Mouse (Mus musculus): ENCODE data around the gene Msh3. TPM values are rescaled to one million over a fixed set of nuclear protein-coding genes. Genes with fewer than 3 reads are reported as not detected.
"Not testable (repeated sequence)": the region's sequence is repeated elsewhere in the genome, so short reads cannot be mapped to it uniquely, and the experiment has no call there.

The Msh3 gene
- polyA plus RNA-seq, 1 experiment from 2014 or later: 47.3 TPM

DNA sequence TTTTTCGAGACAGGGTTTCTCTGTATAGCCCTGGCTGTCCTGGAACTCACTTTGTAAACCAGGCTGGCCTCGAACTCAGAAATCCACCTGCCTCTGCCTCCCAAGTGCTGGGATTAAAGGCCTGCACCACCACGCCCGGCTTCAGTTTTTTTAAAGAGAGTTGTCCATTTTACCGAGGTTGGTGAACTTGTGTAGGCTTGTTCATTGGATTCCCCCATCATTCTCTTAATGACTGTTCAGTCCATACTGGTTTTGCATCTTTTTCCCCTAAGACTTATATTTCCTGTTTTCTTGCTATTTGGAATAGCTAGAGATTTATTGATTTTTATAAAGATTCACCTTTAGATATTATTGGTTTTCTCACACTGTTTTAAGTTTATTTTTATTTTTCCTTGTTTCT lies 161.0 kb downstream of the Msh3 start:
- 88% methylated on average over 5 of the region's 5 CpGs for WGBS
- H3K36me3 ChIP-seq (ENCODE audit: control insufficient read depth, insufficient read depth, low read length); H3K4me2 ChIP-seq (ENCODE audit: low read depth, severe bottlenecking); H3K9me3 ChIP-seq (ENCODE audit: control insufficient read depth, low read length); H3K4me1 ChIP-seq (ENCODE audit: control insufficient read depth, insufficient read depth, low read length); ATAC-seq (ENCODE audit: insufficient number of reproducible peaks, low FRiP score, low TSS enrichment, low read depth); H3K27ac ChIP-seq (replicated peaks; ENCODE audit: low read depth, low read length); H3K9ac ChIP-seq (ENCODE audit: low read length); H3K4me3 ChIP-seq (ENCODE audit: low read depth, low read length); DNase-seq (ENCODE audit: low spot score); H3K27me3 ChIP-seq (ENCODE audit: control insufficient read depth, insufficient read depth, low read length): not testable (repeated sequence)

DNA sequence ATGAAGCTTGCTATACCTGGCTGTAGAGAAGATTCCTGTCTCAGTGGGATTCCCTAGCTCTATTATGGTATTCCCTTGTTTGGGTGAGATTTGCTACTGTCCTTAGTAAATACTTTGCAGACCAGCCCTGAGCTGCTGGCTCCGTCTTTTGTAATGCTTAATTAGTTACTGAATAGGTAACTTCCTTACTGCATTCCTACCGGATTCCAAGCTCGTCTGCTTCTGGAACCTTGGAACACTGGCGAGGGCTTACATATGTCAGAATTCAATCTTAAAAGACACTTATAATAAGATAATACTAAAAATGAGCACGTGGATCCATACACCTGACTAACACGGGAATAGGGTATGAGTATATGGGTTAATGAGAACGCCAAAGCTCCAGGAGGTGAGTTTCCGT lies 182.1 kb downstream of the Msh3 start:
- WGBS: 86% methylated on average over 8 of the region's 8 CpGs
- not testable (repeated sequence) for H3K4me3 ChIP-seq (ENCODE audit: low read depth, low read length); H3K9me3 ChIP-seq (ENCODE audit: control insufficient read depth, low read length); H3K36me3 ChIP-seq (ENCODE audit: control insufficient read depth, insufficient read depth, low read length); H3K4me1 ChIP-seq (ENCODE audit: control insufficient read depth, insufficient read depth, low read length); H3K4me2 ChIP-seq (ENCODE audit: low read depth, severe bottlenecking); H3K27ac ChIP-seq (replicated peaks; ENCODE audit: low read depth, low read length); H3K27me3 ChIP-seq (ENCODE audit: control insufficient read depth, insufficient read depth, low read length); ATAC-seq (ENCODE audit: insufficient number of reproducible peaks, low FRiP score, low TSS enrichment, low read depth); DNase-seq (ENCODE audit: low spot score); H3K9ac ChIP-seq (ENCODE audit: low read length)

Other genes starting within 250 kb of the Msh3 start
- 0.05 TPM in 1 of 2 replicates, not detected in the other for gene Rasgrf2, start 223.3 kb downstream of the Msh3 start, polyA plus RNA-seq (2014; fragmentation: Nextera tagmentation; extraction: Ambion mirVana)
- 1.3 and 1.6 TPM in 2 replicates for gene Gm20379, start 49.0 kb downstream of the Msh3 start, polyA plus RNA-seq (2014; fragmentation: Nextera tagmentation; extraction: Ambion mirVana)
- gene Dhfr, start 277 bp downstream of the Msh3 start, polyA plus RNA-seq (2014; fragmentation: Nextera tagmentation; extraction: Ambion mirVana): 28.5 and 30.1 TPM in 2 replicates
- gene Ankrd34b, start 70.9 kb upstream of the Msh3 start, polyA plus RNA-seq (2014; fragmentation: Nextera tagmentation; extraction: Ambion mirVana): 0.09 and 0.10 TPM in 2 replicates
- gene Fam151b, start 129.0 kb upstream of the Msh3 start, polyA plus RNA-seq (2014; fragmentation: Nextera tagmentation; extraction: Ambion mirVana): 0.25 TPM in 1 of 2 replicates, not detected in the other
- gene Zfyve16, start 175.9 kb upstream of the Msh3 start, polyA plus RNA-seq (2014; fragmentation: Nextera tagmentation; extraction: Ambion mirVana): 16.1 and 18.0 TPM in 2 replicates
- not detected in 2 replicates for gene Spz1, start 221.2 kb upstream of the Msh3 start, polyA plus RNA-seq (2014; fragmentation: Nextera tagmentation; extraction: Ambion mirVana)